Mouse (Mus musculus) brain, embryonic 14.5 days (tissue): Measurements from ENCODE around the gene Aldh6a1.

Experiments
- CTCF ChIP-seq: fragments of 200-500 bp; IDR thresholded peaks from 2 replicates; pipeline ENCODE4 v1.5.1; 2012; ENCODE audit warnings: inconsistent platforms, mild to moderate bottlenecking, moderate library complexity, borderline replicate concordance; ENCODE audit not compliant: insufficient read depth, insufficient read length; ENCODE audit errors: extremely low read depth
- POLR2A ChIP-seq: fragments of 200-500 bp; IDR thresholded peaks from 2 replicates; pipeline ENCODE4 v1.6.1; 2012; ENCODE audit warnings: mild to moderate bottlenecking, inconsistent platforms, borderline replicate concordance; ENCODE audit not compliant: poor library complexity, insufficient read depth, insufficient read length, severe bottlenecking; ENCODE audit errors: extremely low read depth

DNA sequence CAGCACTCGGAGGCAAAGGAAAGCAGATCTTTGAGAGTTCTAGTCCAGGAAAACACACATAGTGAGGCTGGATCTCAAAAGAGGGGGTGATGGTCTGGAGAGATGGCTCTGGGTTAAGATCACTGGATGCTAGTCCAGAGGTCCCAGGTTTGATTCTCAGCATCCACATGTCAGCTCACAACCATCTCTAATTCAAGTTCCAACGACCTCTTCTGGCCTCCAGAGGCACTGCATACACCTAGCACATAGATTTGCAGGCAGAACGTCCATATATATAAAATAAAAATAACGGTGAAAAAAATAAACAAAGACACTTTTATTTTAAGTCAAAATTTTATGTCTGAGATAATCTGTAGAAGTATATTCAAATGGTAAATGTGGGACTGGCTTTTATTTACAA, 43.5 kb downstream of the Aldh6a1 start:
- TF ChIP-seq CTCF (no peak), POLR2A (no peak)
